Mouse (Mus musculus) heart, adult 11 months (tissue): ENCODE measurements at regions not wholly inside any gene's neighbourhood (a gene's known extent, or its start where the extent isn't known, plus 50 kb on each side); places are given as distances from the start of the nearest gene placed in this dataset.
A peak's percentile ranks its signal among the peaks of the same experiment; 100 is the strongest.

Source experiments
- DNase-seq: peaks from one replicate; pipeline ENCODE4 v3.0.0; 2022

- DNase-seq = peak; percentile 53
Observed at GRCm38 (mm10) chr7:66490073-66490472, 62.8 kb upstream of the Aldh1a3 start.

DNA sequence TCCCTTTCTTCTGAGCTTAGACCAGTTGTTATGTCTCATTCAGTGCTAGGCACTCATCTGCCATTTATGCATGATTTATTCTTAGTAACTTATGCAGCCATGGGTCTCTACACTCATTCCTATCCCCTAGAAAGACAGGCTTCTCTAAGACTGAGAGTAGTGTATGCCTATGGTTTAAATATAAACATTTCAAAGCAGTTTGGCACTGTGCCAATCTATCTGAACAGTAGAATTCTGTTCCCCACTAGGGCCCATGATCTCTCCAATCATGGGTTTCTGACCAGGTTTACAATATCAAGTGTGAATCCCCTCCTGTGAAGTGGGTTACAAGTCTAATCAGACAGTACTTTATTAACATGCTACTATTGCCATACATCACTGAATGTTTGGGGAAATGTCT is 60.4 kb upstream of the Aldh1a3 start:
- no peak for DNase-seq

DNA sequence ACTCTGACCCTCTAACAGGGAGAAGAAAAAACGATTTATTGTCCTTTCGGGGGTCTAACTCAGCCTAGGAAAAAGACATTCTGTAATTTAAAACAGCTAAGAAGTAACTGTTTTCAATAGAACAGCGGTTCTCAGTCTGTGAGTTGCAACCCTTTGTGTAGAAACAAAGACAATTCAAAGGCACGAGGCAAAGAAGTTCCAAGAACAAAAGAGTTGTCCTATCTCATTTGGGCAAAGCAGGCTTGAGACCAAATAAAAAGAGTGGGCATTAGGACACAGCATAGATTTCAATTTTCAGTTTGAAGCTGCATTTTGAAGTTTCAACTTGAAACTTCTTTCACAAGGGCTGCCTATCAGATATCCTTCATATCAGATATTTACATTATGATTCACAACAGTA is 53.1 kb upstream of the Aldh1a3 start:
- DNase-seq = no peak

GRCm38 (mm10) chr7:66479321-66479720 is 52.0 kb upstream of the Aldh1a3 start:
- peak; percentile 64 for DNase-seq

GRCm38 (mm10) chr7:66478106-66478505 is 50.8 kb upstream of the Aldh1a3 start:
- DNase-seq = peak; percentile 55

- no peak for DNase-seq
Observed at GRCm38 (mm10) chr7:66477475-66477874, 50.2 kb upstream of the Aldh1a3 start.
